Mouse (Mus musculus): ENCODE measurements around the gene Zfp335. TPM values are rescaled to one million over a fixed set of nuclear protein-coding genes. Genes with fewer than 3 reads are reported as not detected.
"Not testable (repeated sequence)": the region's sequence is repeated elsewhere in the genome, so short reads cannot be mapped to it uniquely, and the experiment has no call there.

Gene Zfp335
- polyA plus RNA-seq, 1 experiment from 2014 or later = 2.5 TPM

GRCm38 (mm10) chr2:164871602-164872303 is 39.8 kb downstream of the Zfp335 start:
- no peaks in the 10 kb centered on the region; the same call in 1 of the 2 replicates for H3K9me3 ChIP-seq (ENCODE audit: low read length)
- 59% methylated on average over 6 of the region's 6 CpGs for WGBS (ENCODE audit: insufficient replicate concordance)

GRCm38 (mm10) chr2:164868491-164868890 is 43.1 kb downstream of the Zfp335 start:
- Histone ChIP-seq H3K4me2 (ENCODE audit: low read depth, low read length) (no peak overlapping the region), H3K4me3 (ENCODE audit: low read depth, low read length) (no peak overlapping the region), H3K27ac (ENCODE audit: low read depth) (0 out of 2 replicates have a peak overlapping the region, but pooled peaks have one; percentile 34), H3K4me1 (ENCODE audit: insufficient read depth) (peaks cover 5% of the 10 kb centered on the region; the same call in 1 of the 2 replicates), H3K36me3 (replicated peaks; ENCODE audit: insufficient read depth, low read length) (no peaks in the 10 kb centered on the region), H3K9me3 (ENCODE audit: low read length) (no peaks in the 10 kb centered on the region; the same call in 1 of the 2 replicates), H3K27me3 (ENCODE audit: insufficient read depth, low read length) (no peaks in the 10 kb centered on the region), H3K9ac (replicated peaks) (no peak overlapping the region)
- ATAC-seq (peak; percentile 65), DNase-seq (no peak)
- TF ChIP-seq EP300 (IDR thresholded peaks at IDR 0.05; ENCODE audit: low read depth) (no peak), CTCF (IDR thresholded peaks at IDR 0.05; ENCODE audit: low read depth) (no peak)
- 30% methylated on average over 7 of the region's 7 CpGs for WGBS (ENCODE audit: insufficient replicate concordance)

More at GRCm38 (mm10) chr2:164871602-164872303, 39.8 kb downstream of the Zfp335 start:
- H3K27ac ChIP-seq (ENCODE audit: low read depth) = no peak overlapping the region
- no peak overlapping the region for H3K4me2 ChIP-seq (ENCODE audit: low read depth, low read length)
- ATAC-seq = no peak
- no peak for TF ChIP-seq EP300 (IDR thresholded peaks at IDR 0.05; ENCODE audit: low read depth)
- TF ChIP-seq CTCF (IDR thresholded peaks at IDR 0.05; ENCODE audit: low read depth) = 0 out of 2 replicates have a peak, but pooled peaks have one; percentile 22
- peaks cover 5% of the 10 kb centered on the region; the same call in 1 of the 2 replicates for H3K4me1 ChIP-seq (ENCODE audit: insufficient read depth)
- DNase-seq = no peak
- no peaks in the 10 kb centered on the region for H3K27me3 ChIP-seq (ENCODE audit: insufficient read depth, low read length)
- no peaks in the 10 kb centered on the region for H3K36me3 ChIP-seq (replicated peaks; ENCODE audit: insufficient read depth, low read length)
- H3K9ac ChIP-seq (replicated peaks) = no peak overlapping the region
- H3K4me3 ChIP-seq (ENCODE audit: low read depth, low read length) = no peak overlapping the region

- no peaks in the 10 kb centered on the region for H3K36me3 ChIP-seq (replicated peaks; ENCODE audit: insufficient read depth, low read length)
- WGBS (ENCODE audit: insufficient replicate concordance) = 96% methylated on average over 7 of the region's 7 CpGs
- 0 out of 2 replicates have a peak overlapping the region, but pooled peaks have one; percentile 48 for H3K27ac ChIP-seq (ENCODE audit: low read depth)
- H3K4me3 ChIP-seq (ENCODE audit: low read depth, low read length) = no peak overlapping the region
- TF ChIP-seq EP300 (IDR thresholded peaks at IDR 0.05; ENCODE audit: low read depth) (no peak), CTCF (IDR thresholded peaks at IDR 0.05; ENCODE audit: low read depth) (peak; percentile 69)
- H3K9ac ChIP-seq (replicated peaks) = no peak overlapping the region
- ATAC-seq = no peak
- no peaks in the 10 kb centered on the region; the same call in 1 of the 2 replicates for H3K9me3 ChIP-seq (ENCODE audit: low read length)
- no peak for DNase-seq
- no peaks in the 10 kb centered on the region for H3K27me3 ChIP-seq (ENCODE audit: insufficient read depth, low read length)
- H3K4me1 ChIP-seq (ENCODE audit: insufficient read depth) = peaks cover 8% of the 10 kb centered on the region; the same call in 1 of the 2 replicates
- H3K4me2 ChIP-seq (ENCODE audit: low read depth, low read length) = no peak overlapping the region
Observed at GRCm38 (mm10) chr2:164867566-164867965, 44.0 kb downstream of the Zfp335 start.

GRCm38 (mm10) chr2:164866741-164867551 is 44.6 kb downstream of the Zfp335 start:
- Histone ChIP-seq H3K9me3 (ENCODE audit: low read length) (no peaks in the 10 kb centered on the region; the same call in 1 of the 2 replicates), H3K4me1 (ENCODE audit: insufficient read depth) (peaks cover 12% of the 10 kb centered on the region), H3K9ac (replicated peaks) (no peak overlapping the region), H3K4me3 (ENCODE audit: low read depth, low read length) (no peak overlapping the region), H3K27me3 (ENCODE audit: insufficient read depth, low read length) (no peaks in the 10 kb centered on the region), H3K4me2 (ENCODE audit: low read depth, low read length) (no peak overlapping the region), H3K27ac (ENCODE audit: low read depth) (0 out of 2 replicates have a peak overlapping the region, but pooled peaks have one; percentile 48), H3K36me3 (replicated peaks; ENCODE audit: insufficient read depth, low read length) (no peaks in the 10 kb centered on the region)
- 46% methylated on average over 16 of the region's 16 CpGs for WGBS (ENCODE audit: insufficient replicate concordance)
- ATAC-seq = peak; percentile 46
- TF ChIP-seq EP300 (IDR thresholded peaks at IDR 0.05; ENCODE audit: low read depth) (no peak), CTCF (IDR thresholded peaks at IDR 0.05; ENCODE audit: low read depth) (no peak)
- DNase-seq = no peak

- no peaks in the 10 kb centered on the region; the same call in 1 of the 2 replicates for H3K9me3 ChIP-seq (ENCODE audit: low read length)
- WGBS (ENCODE audit: insufficient replicate concordance) = 61% methylated on average over 4 of the region's 4 CpGs
- H3K4me1 ChIP-seq (ENCODE audit: insufficient read depth) = peaks cover 16% of the 10 kb centered on the region
- no peak for TF ChIP-seq EP300 (IDR thresholded peaks at IDR 0.05; ENCODE audit: low read depth)
- no peak for TF ChIP-seq CTCF (IDR thresholded peaks at IDR 0.05; ENCODE audit: low read depth)
- no peaks in the 10 kb centered on the region for H3K36me3 ChIP-seq (replicated peaks; ENCODE audit: insufficient read depth, low read length)
- H3K4me3 ChIP-seq (ENCODE audit: low read depth, low read length) = no peak overlapping the region
- H3K4me2 ChIP-seq (ENCODE audit: low read depth, low read length) = no peak overlapping the region
- no peak overlapping the region for H3K9ac ChIP-seq (replicated peaks)
- ATAC-seq = no peak
- H3K27me3 ChIP-seq (ENCODE audit: insufficient read depth, low read length) = no peaks in the 10 kb centered on the region
- no peak overlapping the region for H3K27ac ChIP-seq (ENCODE audit: low read depth)
- no peak for DNase-seq
Observed at GRCm38 (mm10) chr2:164864593-164864992, 47.0 kb downstream of the Zfp335 start.

GRCm38 (mm10) chr2:164863411-164863810 is 48.1 kb downstream of the Zfp335 start:
- H3K9me3 ChIP-seq (ENCODE audit: low read length); DNase-seq; H3K4me3 ChIP-seq (ENCODE audit: low read depth, low read length); H3K36me3 ChIP-seq (replicated peaks; ENCODE audit: insufficient read depth, low read length); ATAC-seq; H3K27ac ChIP-seq (ENCODE audit: low read depth); H3K9ac ChIP-seq (replicated peaks); H3K4me2 ChIP-seq (ENCODE audit: low read depth, low read length); H3K27me3 ChIP-seq (ENCODE audit: insufficient read depth, low read length): not testable (repeated sequence)
- peaks cover 13% of the 10 kb centered on the region for H3K4me1 ChIP-seq (ENCODE audit: insufficient read depth)
- WGBS (ENCODE audit: insufficient replicate concordance) = 85% methylated on average over 7 of the region's 9 CpGs
